Mouse (Mus musculus): ENCODE data around the gene Mtch1. TPM values are rescaled to one million over a fixed set of nuclear protein-coding genes. Genes with fewer than 3 reads are reported as not detected.

Gene Mtch1
- polyA plus RNA-seq, 1 experiment from 2014 or later = 328 TPM

DNA sequence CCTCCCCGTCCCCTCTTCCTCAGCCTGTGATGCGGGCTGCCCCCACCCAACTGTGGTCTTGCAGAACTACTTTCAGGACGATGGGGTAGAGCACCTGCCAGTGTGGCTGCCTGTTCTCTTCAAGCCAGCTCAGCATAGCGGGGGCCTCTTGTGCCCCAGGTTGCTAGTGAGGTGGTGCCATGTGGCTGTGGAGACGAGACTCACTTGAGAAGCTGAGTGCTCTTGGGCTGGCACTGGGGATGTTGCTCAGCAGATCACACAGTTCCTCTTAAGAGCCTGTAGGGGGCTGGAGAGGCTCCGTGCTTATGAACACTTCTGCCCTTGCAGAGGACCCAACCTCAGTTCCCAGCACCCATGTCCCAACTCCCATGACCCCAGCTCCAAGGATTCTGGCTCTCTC is 49.9 kb downstream of the Mtch1 start:
- H3K27ac ChIP-seq = peak overlapping the region; percentile 33; the same call in 1 of the 2 replicates
- no peak for ATAC-seq (ENCODE audit: low FRiP score, low read depth)
- WGBS = 86% methylated on average over 6 of the region's 6 CpGs

DNA sequence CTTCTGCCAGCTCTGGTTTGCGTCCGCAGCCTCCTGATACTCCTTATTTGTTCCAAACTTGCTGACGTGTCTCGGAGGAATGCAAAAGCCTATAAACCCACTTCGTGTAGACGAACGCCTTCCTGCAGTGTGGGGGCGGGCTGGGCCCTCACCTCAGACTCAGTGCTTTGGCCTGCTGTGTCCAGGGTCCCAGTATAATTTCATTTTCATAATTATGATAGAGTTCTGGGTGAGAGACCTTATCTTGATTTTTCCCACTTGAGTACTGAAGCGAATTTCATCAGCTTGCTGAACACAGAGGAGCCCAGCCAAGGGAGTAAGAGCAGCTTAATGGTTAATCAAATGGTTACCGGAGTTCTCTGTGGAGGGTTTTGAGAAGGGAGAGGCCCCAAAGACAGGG is 50.4 kb downstream of the Mtch1 start:
- Histone ChIP-seq H3K36me3 (peaks cover 85% of the 10 kb centered on the region), H3K27me3 (no peaks in the 10 kb centered on the region), H3K9ac (no peak overlapping the region), H3K4me1 (peaks cover 25% of the 10 kb centered on the region), H3K4me3 (no peak overlapping the region), H3K9me3 (no peaks in the 10 kb centered on the region), H3K27ac (peak overlapping the region; percentile 33; the same call in 1 of the 2 replicates), H3K4me2 (replicated peaks) (no peak overlapping the region)
- no peak for ATAC-seq (ENCODE audit: low FRiP score, low read depth)
- 30% methylated on average over 10 of the region's 10 CpGs for WGBS

More for the DNA sequence above, 49.9 kb downstream of the Mtch1 start:
- Histone ChIP-seq H3K9me3 (no peaks in the 10 kb centered on the region), H3K9ac (no peak overlapping the region), H3K4me1 (peaks cover 27% of the 10 kb centered on the region), H3K4me3 (no peak overlapping the region), H3K4me2 (replicated peaks) (no peak overlapping the region), H3K27me3 (no peaks in the 10 kb centered on the region), H3K36me3 (peaks cover 86% of the 10 kb centered on the region)

DNA sequence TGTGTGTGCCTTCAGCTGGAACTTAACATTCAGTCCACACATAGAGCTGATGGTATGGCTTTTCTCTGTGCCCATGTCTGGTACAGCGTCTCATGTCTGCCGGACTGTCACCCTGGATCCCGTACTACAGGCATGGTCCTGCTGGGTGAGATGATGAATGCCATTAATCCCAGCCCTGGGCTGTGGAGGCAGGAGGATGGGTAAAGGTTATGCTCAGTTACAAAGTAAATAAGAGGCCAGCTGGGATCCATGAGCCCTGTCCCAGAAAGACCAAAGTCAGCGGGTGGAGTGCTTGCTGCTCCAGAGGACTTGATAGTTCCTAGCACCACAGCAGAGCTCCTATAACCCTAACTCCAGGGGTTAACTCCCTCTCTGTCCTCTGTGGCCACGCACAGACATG is 51.9 kb downstream of the Mtch1 start:
- Histone ChIP-seq H3K9me3 (no peaks in the 10 kb centered on the region), H3K27ac (peak overlapping the region; percentile 4; the same call in 1 of the 2 replicates), H3K36me3 (peaks cover 81% of the 10 kb centered on the region), H3K27me3 (no peaks in the 10 kb centered on the region), H3K4me1 (peaks cover 25% of the 10 kb centered on the region), H3K9ac (no peak overlapping the region), H3K4me3 (no peak overlapping the region), H3K4me2 (replicated peaks) (no peak overlapping the region)
- WGBS = 63% methylated on average over 5 of the region's 5 CpGs
- no peak for ATAC-seq (ENCODE audit: low FRiP score, low read depth)

DNA sequence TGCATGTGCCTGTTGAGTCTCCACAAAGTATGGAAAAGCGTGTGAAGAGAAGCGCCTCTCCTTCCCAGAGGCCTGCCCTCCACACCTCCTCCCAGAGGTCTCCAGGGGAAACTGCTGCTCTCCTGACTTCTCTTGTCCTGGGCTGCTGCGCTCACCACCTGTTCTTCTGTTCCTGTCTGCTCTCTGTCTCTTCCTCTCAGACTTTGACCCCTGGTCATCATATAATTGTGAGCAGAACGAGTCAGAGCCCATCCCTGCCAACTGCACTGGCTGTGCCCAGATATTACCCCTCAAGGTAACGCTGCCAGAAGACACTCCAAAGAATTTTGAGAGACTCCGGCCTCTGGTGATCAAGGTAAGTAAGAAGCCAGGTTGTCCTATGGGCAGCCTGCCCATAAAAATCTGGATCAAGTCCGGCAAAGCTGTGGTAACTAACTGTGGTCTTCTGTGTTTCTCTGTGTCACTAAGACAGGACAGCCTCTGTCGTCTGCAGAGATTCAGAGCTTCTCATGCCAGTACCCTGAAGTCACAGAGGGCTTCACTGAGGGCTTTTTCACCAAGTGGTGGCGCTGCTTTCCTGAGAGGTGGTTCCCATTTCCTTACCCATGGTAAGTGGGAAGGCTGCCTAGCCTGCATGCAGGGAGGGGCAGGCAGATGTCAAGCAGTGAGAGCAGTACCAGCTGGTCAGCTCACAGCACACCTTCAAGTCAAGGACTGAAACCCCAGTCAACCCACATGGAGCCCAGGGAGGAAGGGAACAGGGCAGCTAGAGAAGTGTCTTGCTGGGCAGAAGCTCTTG is 53.7 kb downstream of the Mtch1 start:
- Histone ChIP-seq H3K9me3 (no peaks in the 10 kb centered on the region), H3K27me3 (no peaks in the 10 kb centered on the region), H3K4me3 (no peak overlapping the region), H3K4me2 (replicated peaks) (no peak overlapping the region), H3K36me3 (peaks cover 67% of the 10 kb centered on the region), H3K27ac (no peak overlapping the region), H3K4me1 (peaks cover 25% of the 10 kb centered on the region), H3K9ac (no peak overlapping the region)
- no peak for ATAC-seq (ENCODE audit: low FRiP score, low read depth)
- 71% methylated on average over 9 of the region's 9 CpGs for WGBS

DNA sequence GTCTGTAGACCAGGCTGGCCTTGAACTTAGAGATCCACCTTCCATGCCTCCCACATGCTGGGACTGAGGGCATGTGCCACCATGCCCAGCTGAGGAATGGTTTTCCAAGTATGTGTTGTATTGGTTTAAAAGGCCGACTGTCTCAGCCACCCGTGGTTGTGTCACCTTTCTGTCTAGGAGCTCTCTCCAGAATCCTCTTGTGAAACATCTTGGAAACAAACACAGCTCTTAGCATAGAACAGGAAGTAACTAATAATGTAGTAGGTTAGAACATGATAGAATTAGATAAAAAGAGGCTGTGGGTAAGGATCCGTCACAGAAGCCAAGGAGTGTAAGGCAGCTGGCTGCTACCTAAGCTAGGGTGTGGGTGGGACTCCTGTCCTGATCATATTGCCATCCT is 54.7 kb downstream of the Mtch1 start:
- H3K4me2 ChIP-seq (replicated peaks) = no peak overlapping the region
- H3K4me3 ChIP-seq = no peak overlapping the region
- H3K9ac ChIP-seq = no peak overlapping the region
- H3K4me1 ChIP-seq = peaks cover 25% of the 10 kb centered on the region
- 84% methylated on average over 3 of the region's 3 CpGs for WGBS
- no peaks in the 10 kb centered on the region for H3K27me3 ChIP-seq
- ATAC-seq (ENCODE audit: low FRiP score, low read depth) = no peak
- H3K9me3 ChIP-seq = no peaks in the 10 kb centered on the region
- no peak overlapping the region for H3K27ac ChIP-seq
- peaks cover 62% of the 10 kb centered on the region for H3K36me3 ChIP-seq

DNA sequence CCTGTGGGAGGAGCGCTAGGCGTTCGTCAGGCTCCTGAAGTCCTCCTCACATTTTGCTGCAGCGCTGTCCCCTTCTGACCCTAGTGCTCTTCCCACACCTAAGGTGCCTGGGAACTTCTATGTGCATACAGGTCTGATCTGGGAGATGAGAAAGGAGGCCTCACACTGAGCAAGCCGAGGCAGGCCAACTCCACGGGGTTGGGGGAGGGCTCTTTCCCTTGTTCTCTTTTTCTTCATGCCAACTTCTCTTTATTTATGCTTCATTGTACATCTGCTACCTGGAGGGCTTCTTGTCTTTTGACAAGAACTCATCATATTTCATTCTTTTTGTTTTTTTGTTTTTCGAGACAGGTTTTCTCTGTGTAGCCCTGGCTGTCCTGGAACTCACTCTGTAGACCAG is 55.9 kb downstream of the Mtch1 start:
- H3K27me3 ChIP-seq = no peaks in the 10 kb centered on the region
- peaks cover 54% of the 10 kb centered on the region for H3K36me3 ChIP-seq
- H3K9ac ChIP-seq = no peak overlapping the region
- H3K4me1 ChIP-seq = peaks cover 13% of the 10 kb centered on the region
- no peak overlapping the region for H3K4me2 ChIP-seq (replicated peaks)
- H3K27ac ChIP-seq = no peak overlapping the region
- WGBS = 83% methylated on average over 7 of the region's 7 CpGs
- H3K9me3 ChIP-seq = no peaks in the 10 kb centered on the region
- no peak overlapping the region for H3K4me3 ChIP-seq
- ATAC-seq (ENCODE audit: low FRiP score, low read depth) = no peak

DNA sequence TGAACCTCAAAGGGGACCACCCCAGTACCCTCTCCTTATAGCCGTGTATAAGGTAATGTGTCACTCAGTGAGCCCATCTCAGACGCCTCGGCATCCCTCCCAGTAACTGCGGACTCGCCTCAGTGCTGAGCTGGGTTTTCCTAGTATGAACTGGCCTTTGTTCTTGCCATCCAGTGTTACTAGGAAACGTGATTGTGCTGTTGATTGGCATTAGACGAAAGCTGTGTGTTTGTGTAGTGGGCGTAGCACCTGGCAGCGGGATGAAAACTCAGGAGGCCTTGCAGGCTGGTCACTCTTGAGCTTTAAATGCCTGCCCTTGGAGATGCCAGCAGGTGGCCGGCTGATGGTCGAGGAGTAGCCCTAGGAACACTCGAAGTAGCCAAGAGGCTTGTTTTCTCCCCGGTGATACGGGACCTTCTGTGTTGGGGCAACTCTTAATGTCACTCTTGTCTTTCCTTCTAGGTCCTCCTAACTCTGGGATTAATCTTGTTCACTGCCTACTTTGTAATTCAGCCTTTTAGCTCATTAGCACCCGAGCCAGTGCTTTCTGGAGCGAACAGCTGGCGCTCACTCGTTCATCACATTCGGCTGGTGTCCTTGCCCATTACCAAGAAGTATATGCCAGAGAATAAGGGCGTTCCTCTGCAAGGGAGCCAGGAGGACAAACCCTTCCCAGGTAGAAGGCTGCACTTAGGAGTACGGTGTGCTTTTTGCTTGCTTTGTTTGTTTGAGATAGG is 65.3 kb downstream of the Mtch1 start:
- 84% methylated on average over 21 of the region's 21 CpGs for WGBS
- no peak overlapping the region for H3K4me3 ChIP-seq
- H3K4me1 ChIP-seq = no peaks in the 10 kb centered on the region
- no peaks in the 10 kb centered on the region for H3K27me3 ChIP-seq
- no peak overlapping the region for H3K4me2 ChIP-seq (replicated peaks)
- no peak overlapping the region for H3K9ac ChIP-seq
- ATAC-seq (ENCODE audit: low FRiP score, low read depth) = no peak
- no peak overlapping the region for H3K27ac ChIP-seq
- H3K9me3 ChIP-seq = no peaks in the 10 kb centered on the region
- peaks cover 61% of the 10 kb centered on the region for H3K36me3 ChIP-seq

Other genes with a start within 250 kb of the Mtch1 start
- 0.34 and 0.80 TPM in 2 replicates for gene Rab44, start 233.8 kb downstream of the Mtch1 start, polyA plus RNA-seq (2015; fragmentation: Nextera tagmentation; extraction: Ambion mirVana)
- 10.4 and 12.7 TPM in 2 replicates for gene Cpne5, start 109.8 kb downstream of the Mtch1 start, polyA plus RNA-seq (2015; fragmentation: Nextera tagmentation; extraction: Ambion mirVana)
- gene Ppil1, start 83.7 kb downstream of the Mtch1 start, polyA plus RNA-seq (2015; fragmentation: Nextera tagmentation; extraction: Ambion mirVana) = 155 and 162 TPM in 2 replicates
- 65.1 and 69.7 TPM in 2 replicates for gene BC004004, start 79.1 kb downstream of the Mtch1 start, polyA plus RNA-seq (2015; fragmentation: Nextera tagmentation; extraction: Ambion mirVana)
- gene Pi16, start 30.3 kb downstream of the Mtch1 start, polyA plus RNA-seq (2015; fragmentation: Nextera tagmentation; extraction: Ambion mirVana) = 0.45 and 0.46 TPM in 2 replicates
- 4.3 and 6.7 TPM in 2 replicates for gene Fgd2, start 13.0 kb upstream of the Mtch1 start, polyA plus RNA-seq (2015; fragmentation: Nextera tagmentation; extraction: Ambion mirVana)
- 18.9 and 22.3 TPM in 2 replicates for gene Pim1, start 142.8 kb upstream of the Mtch1 start, polyA plus RNA-seq (2015; fragmentation: Nextera tagmentation; extraction: Ambion mirVana)
- gene Gm17657, start 201.7 kb upstream of the Mtch1 start, polyA plus RNA-seq (2015; fragmentation: Nextera tagmentation; extraction: Ambion mirVana) = not detected in 2 replicates
- 14.5 and 16.2 TPM in 2 replicates for gene Tbc1d22b, start 201.9 kb upstream of the Mtch1 start, polyA plus RNA-seq (2015; fragmentation: Nextera tagmentation; extraction: Ambion mirVana)
- 1.2 and 1.7 TPM in 2 replicates for gene Tmem217, start 204.5 kb upstream of the Mtch1 start, polyA plus RNA-seq (2015; fragmentation: Nextera tagmentation; extraction: Ambion mirVana)